Mouse (Mus musculus) embryonic fibroblast, embryonic 13.5 days (primary cell): Measurements from ENCODE around the gene Arid3a.

Source experiments
- CTCF ChIP-seq: IDR thresholded peaks from 2 replicates; pipeline ENCODE4 v1.5.1; 2011; ENCODE audit warnings: mild to moderate bottlenecking, control low read depth, low read length, moderate library complexity, borderline replicate concordance; ENCODE audit not compliant: insufficient read depth
- POLR2A ChIP-seq: IDR thresholded peaks from 2 replicates; pipeline ENCODE4 v1.6.1; 2011; ENCODE audit warnings: low read depth, mild to moderate bottlenecking, control low read depth, low read length, moderate library complexity

DNA sequence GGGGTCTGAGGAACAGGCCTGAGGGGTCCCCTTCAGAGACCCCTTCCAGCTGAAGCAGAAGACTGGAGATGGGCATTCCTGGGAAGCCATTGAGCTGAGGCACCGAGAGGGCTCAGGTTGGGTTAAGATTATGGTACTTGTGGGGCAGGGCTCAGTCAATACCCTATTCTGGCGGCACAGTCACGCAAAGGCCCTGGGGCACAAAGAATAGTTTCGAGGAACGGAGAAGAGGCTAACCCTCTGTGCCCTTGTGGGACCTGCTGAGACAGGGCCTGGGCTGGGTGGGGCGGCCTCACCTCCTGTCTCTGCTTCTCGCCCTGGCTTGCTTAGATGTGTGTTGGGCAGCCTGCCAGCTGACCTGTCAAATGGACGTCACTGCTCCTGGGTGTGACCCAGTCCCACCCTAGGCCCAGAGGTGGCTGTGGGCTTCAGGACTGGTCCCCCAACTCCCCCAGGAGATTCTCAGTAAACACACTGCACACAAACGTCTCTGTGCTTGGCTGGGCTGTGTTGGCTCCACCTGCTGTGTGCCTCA is 6.4 kb downstream of the Arid3a start:
- TF ChIP-seq POLR2A (no peak), CTCF (no peak)
